In the genomic region with DNA sequence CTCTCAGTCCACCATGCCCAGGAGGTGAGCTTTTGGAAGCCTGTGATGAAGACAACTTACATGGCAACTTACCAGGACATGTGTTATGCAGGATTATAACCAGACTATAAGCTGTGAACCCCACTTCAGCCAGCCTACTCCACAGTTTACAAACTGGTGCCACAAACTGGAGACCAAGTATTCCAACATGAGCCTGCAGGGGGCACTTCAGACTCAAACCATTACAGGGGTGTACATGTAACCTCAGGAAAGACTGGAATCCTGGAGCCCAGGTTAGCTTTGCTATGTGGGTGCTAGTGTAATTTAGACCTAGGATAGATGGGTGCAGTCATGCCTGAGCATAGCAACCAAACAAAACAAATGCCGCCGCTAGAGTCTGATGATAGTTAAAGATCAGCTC, we compare ENCODE assay signal across 16 mouse cellular contexts.
DNase-seq lines count a peak whose midpoint lies in the region; ATAC-seq and TF ChIP-seq lines count a peak whose summit lies in the region.
"Had no signal": no experiment of that assay in that cellular context is flagged by ENCODE, and none has a peak within 500 bp of the region (broad histone marks: within the 10 kb centered on the region; RNA-seq: fewer than 3 reads in every experiment).

No protein-coding gene starts in this region.

- peak; percentile 82 for DNase-seq in heart, adult 11 months
- peak in 1 of 2 experiments; percentile 21 for DNase-seq in left cerebral cortex, adult 2 months (ENCODE audit: extremely low spot score in 1 of 2, low spot score in 2 of 2)
- no peak for DNase-seq in left cerebral cortex, postnatal 14 days (ENCODE audit: low spot score in 2 of 2)
- no peak for DNase-seq in Patski (ENCODE audit: low read depth, low spot score)
- DNase-seq in lung, postnatal 0 days (ENCODE audit: low spot score) = no peak
- no peak for DNase-seq in thymus, postnatal 4 days
- DNase-seq: cerebellum, adult 11-12 months; thymus, postnatal 36 days had no signal

- intact Hi-C loops in left cerebral cortex, adult 2 months (cut with DNase I) = loop anchor here (5.0 kb wide), 1 partner anchor 466 kb away; the partner anchor contains the start of gene Tgfb2
- intact Hi-C loops in left cerebral cortex, postnatal 14 days (cut with DNase I) = loop anchor here (5.0 kb wide), 1 partner anchor 471 kb away; no protein-coding TSS in a partner anchor

- in situ Hi-C loops in Patski (cut with MboI; ENCODE audit: low pct_unique_long_range_greater_than_20kb) = no loop called here

- no peak overlapping the region for H3K27ac ChIP-seq in heart, embryonic 11.5 days (ENCODE audit: low read depth, low read length)
- no peak overlapping the region for H3K27ac ChIP-seq in left cerebral cortex, adult 2 months
- H3K27ac ChIP-seq in lung, postnatal 0 days (ENCODE audit: low read length) = no peak overlapping the region
- H3K27ac ChIP-seq: embryonic facial prominence, embryonic 10.5 days; forebrain, embryonic 10.5 days; hindbrain, embryonic 12.5 days; limb, embryonic 12.5 days had no signal

- no peaks in the 10 kb centered on the region for H3K36me3 ChIP-seq in heart, embryonic 11.5 days (ENCODE audit: control insufficient read depth, insufficient read depth, low read length)
- H3K36me3 ChIP-seq in lung, postnatal 0 days (ENCODE audit: insufficient read depth, low read length) = no peaks in the 10 kb centered on the region
- H3K36me3 ChIP-seq: embryonic facial prominence, embryonic 10.5 days; forebrain, embryonic 10.5 days; hindbrain, embryonic 12.5 days; limb, embryonic 12.5 days had no signal

- POLR2A ChIA-PET in Patski (lab: Charles Lee) = no interaction called here

- no peak for TF ChIP-seq EP300 in lung, postnatal 0 days (IDR thresholded peaks at IDR 0.05)

- 91% methylated on average over 2 of the region's 2 CpGs for WGBS in heart, embryonic 11.5 days (ENCODE audit: insufficient replicate concordance)
- WGBS in lung, postnatal 0 days = 95% methylated on average over 2 of the region's 2 CpGs

- H3K9ac ChIP-seq in heart, embryonic 11.5 days (ENCODE audit: low read depth, low read length) = no peak overlapping the region
- H3K9ac ChIP-seq in lung, postnatal 0 days (replicated peaks; ENCODE audit: low read depth) = no peak overlapping the region
- H3K9ac ChIP-seq: hindbrain, embryonic 12.5 days; limb, embryonic 12.5 days had no signal

- H3K4me2 ChIP-seq in heart, embryonic 11.5 days = no peak overlapping the region
- no peak overlapping the region for H3K4me2 ChIP-seq in lung, postnatal 0 days (replicated peaks; ENCODE audit: low read depth, low read length)
- H3K4me2 ChIP-seq: hindbrain, embryonic 12.5 days; limb, embryonic 12.5 days had no signal

- CTCF ChIA-PET in Patski (lab: Charles Lee) = interaction anchor here (1.0 to 1.6 kb wide), 3 partner anchors 9 to 472 kb away, joined by 3 read pairs; no protein-coding TSS in a partner anchor

- peak; percentile 50 for TF ChIP-seq CTCF in left cerebral cortex, adult 2 months (IDR thresholded peaks at IDR 0.05)
- peak; percentile 51 for TF ChIP-seq CTCF in Patski (IDR thresholded peaks at IDR 0.05)
- peak; percentile 57 for TF ChIP-seq CTCF in lung, postnatal 0 days (IDR thresholded peaks at IDR 0.05)

- no peaks in the 10 kb centered on the region for H3K27me3 ChIP-seq in heart, embryonic 11.5 days (ENCODE audit: control insufficient read depth, insufficient read depth, low read length)
- no peaks in the 10 kb centered on the region for H3K27me3 ChIP-seq in Patski
- no peaks in the 10 kb centered on the region for H3K27me3 ChIP-seq in lung, postnatal 0 days (replicated peaks; ENCODE audit: insufficient read depth, low read length)
- H3K27me3 ChIP-seq: CH12.LX; hindbrain, embryonic 12.5 days; limb, embryonic 12.5 days; megakaryocyte, embryonic 14.5 days had no signal

- H3K4me3 ChIP-seq in heart, embryonic 11.5 days (ENCODE audit: low read depth, low read length) = no peak overlapping the region
- no peak overlapping the region for H3K4me3 ChIP-seq in left cerebral cortex, adult 2 months
- H3K4me3 ChIP-seq in lung, postnatal 0 days (ENCODE audit: low read depth, low read length) = no peak overlapping the region
- H3K4me3 ChIP-seq: embryonic facial prominence, embryonic 10.5 days; forebrain, embryonic 10.5 days; hindbrain, embryonic 12.5 days; limb, embryonic 12.5 days; megakaryocyte, embryonic 14.5 days had no signal

- ATAC-seq in heart, embryonic 11.5 days (replicated peaks; ENCODE audit: insufficient number of reproducible peaks, low FRiP score, low TSS enrichment) = no peak
- no peak for ATAC-seq in Patski
- no peak for ATAC-seq in lung, postnatal 0 days
- no peak for ATAC-seq in inflammation-experienced regulatory T-cells, adult 6 months

- no peaks in the 10 kb centered on the region for H3K9me3 ChIP-seq in heart, embryonic 11.5 days (replicated peaks; ENCODE audit: control insufficient read depth, low read length)
- no peaks in the 10 kb centered on the region for H3K9me3 ChIP-seq in lung, postnatal 0 days (ENCODE audit: low read length)
- H3K9me3 ChIP-seq: embryonic facial prominence, embryonic 10.5 days; forebrain, embryonic 10.5 days; hindbrain, embryonic 12.5 days; limb, embryonic 12.5 days had no signal

- H3K4me1 ChIP-seq in heart, embryonic 11.5 days (ENCODE audit: control insufficient read depth, insufficient read depth, low read length) = no peaks in the 10 kb centered on the region
- no peaks in the 10 kb centered on the region; the same call in 1 of the 2 replicates for H3K4me1 ChIP-seq in lung, postnatal 0 days (ENCODE audit: insufficient read depth, low read depth, low read length)
- H3K4me1 ChIP-seq: megakaryocyte, embryonic 14.5 days had no signal
